Mouse (Mus musculus): ENCODE results near the gene Igf1r.

- TF ChIP-seq CTCF (IDR thresholded peaks at IDR 0.05; ENCODE audit: control insufficient read depth, insufficient read depth, low read length) = no peak
- no peak for TF ChIP-seq POLR2A (IDR thresholded peaks at IDR 0.05; ENCODE audit: borderline replicate concordance, control insufficient read depth, low read depth, low read length)
Measured at GRCm38 (mm10) chr7:68080122-68080845, 127.7 kb downstream of the Igf1r start.
